Mouse (Mus musculus): ENCODE measurements at regions not wholly inside any gene's neighbourhood (a gene's known extent, or its start where the extent isn't known, plus 50 kb on each side); places are given as distances from the start of the nearest gene placed in this dataset.
"Not testable (repeated sequence)": the region's sequence is repeated elsewhere in the genome, so short reads cannot be mapped to it uniquely, and the experiment has no call there.

DNA sequence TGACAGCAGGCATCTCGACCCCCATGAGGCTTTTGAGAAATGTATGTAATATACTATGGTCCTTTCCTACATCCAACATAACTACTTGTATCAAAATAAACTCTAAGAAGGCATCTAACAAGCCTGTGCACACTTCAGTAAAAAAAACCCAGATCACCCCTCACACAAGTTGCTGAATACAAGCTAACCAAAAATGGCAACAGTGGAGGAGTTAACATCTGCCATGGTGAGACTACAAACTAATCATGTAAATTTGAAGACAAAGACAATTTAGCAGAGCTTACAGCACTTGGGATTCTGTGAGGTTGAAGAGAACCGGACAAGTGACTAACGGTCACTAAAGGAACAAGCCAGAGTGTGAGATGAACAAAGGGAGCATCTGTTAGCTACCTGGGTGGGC lies 380.6 kb upstream of the Ngly1 start:
- no peak for DNase-seq (ENCODE audit: low spot score)

- DNase-seq (ENCODE audit: low spot score) = no peak
These were observed 377.1 kb upstream of the Ngly1 start for GRCm38 (mm10) chr14:15872013-15872412.

- no peak for DNase-seq (ENCODE audit: low spot score)
These were observed 368.9 kb upstream of the Ngly1 start for GRCm38 (mm10) chr14:15880146-15880545.

- DNase-seq (ENCODE audit: low spot score) = peak; percentile 6
These were observed 367.8 kb upstream of the Ngly1 start for GRCm38 (mm10) chr14:15881284-15881683.

- DNase-seq (ENCODE audit: low spot score) = no peak
These were observed 364.3 kb upstream of the Ngly1 start for GRCm38 (mm10) chr14:15884641-15885340.

DNA sequence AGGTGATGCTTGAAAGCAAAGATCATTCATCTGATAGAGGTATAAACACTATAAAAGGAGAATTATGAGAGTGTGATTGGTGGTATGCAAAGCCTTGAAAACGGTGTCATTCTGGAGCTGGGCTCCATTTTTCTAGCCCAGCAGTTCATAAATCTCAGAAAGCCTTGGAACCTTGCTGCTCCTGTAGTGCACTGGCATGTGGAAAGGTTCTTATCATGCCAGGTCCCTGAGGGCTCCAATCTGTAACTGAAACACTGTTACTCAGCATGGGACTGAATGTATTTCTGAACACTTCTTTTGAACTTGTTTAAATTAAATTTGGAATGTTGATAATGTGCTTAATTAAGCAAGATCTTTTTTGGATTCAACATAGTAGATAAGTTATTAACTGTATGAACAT lies 352.0 kb upstream of the Ngly1 start:
- DNase-seq (ENCODE audit: low spot score) = no peak

- DNase-seq (ENCODE audit: low spot score) = not testable (repeated sequence)
These were observed 342.7 kb upstream of the Ngly1 start for GRCm38 (mm10) chr14:15906429-15906828.

DNA sequence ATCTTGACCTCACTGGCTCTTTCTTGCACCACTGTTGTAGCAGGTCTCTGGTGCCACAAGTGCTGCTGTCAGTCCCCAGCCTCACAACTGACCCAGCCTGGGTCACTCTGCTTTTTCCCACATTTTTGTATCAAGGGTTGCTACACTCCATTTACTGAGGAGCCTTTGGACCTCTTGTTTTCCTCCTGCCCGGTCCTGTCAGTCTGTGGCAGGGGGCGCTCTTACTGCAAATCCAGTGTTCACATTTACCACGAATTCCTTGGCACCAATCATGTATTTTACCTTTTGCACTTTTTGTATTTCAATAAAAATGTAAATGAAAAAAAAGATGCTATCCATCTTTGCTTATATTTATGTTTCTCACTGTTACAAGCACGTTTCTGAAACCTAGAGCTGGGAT lies 335.9 kb upstream of the Ngly1 start:
- not testable (repeated sequence) for DNase-seq (ENCODE audit: low spot score)

GRCm38 (mm10) chr14:15914176-15914575 lies 334.9 kb upstream of the Ngly1 start:
- DNase-seq (ENCODE audit: low spot score) = no peak

DNA sequence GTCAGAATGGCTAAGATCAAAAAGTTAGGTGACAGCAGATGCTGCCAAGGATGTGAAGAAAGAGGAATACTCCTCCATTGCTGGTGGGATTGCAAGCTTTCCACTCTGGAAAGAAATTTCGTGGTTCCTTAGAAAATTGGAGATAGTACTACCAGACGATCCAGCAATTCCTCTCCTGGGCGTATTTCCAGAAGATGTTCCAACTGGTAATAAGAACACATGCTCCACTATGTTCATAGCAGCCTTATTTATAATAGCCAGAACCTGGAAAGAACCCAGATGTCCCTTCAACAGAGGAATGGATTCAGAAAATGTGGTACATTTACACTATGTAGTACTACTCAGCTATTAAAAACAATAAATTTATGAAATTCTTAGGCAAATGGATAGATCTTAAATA lies 324.4 kb upstream of the Ngly1 start:
- not testable (repeated sequence) for DNase-seq (ENCODE audit: low spot score)

DNA sequence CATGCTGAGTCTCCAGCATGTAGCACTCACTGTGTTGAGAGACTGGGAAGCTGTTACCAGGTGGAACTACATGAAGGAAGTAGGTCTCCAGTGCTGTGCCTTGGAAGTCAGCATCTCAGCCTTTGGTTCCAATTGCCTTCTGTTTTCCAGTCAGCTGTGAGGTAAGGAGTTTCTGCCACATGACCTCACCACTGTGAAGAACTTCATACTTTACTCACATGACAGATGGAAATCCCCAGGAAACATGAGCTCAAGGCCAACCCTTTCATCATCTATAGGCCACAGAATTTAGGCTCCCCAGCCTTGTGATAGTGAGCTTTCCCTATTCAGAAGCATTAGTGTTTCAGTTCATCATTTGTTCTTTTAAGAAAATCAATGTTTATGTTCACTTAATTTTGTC lies 314.4 kb upstream of the Ngly1 start:
- no peak for DNase-seq (ENCODE audit: low spot score)

DNA sequence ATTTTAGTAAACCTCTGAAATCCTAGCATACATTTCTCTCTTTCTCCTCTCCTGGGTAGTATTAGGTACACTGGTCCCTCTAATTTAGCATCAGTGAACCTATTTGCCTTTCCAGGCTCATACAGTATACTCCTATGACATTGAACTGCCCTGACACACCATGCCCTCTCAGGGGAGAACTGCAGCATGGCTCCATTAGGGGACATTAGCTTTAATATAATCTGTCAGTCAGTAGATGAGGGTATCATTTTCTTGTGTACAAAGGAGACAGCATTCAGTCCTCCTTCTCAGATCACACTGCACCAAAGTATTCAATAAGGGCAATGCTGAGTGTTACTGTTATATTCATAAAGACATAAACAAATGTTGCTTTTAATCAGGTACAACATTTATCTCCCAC lies 278.8 kb upstream of the Ngly1 start:
- no peak for DNase-seq (ENCODE audit: low spot score)

DNA sequence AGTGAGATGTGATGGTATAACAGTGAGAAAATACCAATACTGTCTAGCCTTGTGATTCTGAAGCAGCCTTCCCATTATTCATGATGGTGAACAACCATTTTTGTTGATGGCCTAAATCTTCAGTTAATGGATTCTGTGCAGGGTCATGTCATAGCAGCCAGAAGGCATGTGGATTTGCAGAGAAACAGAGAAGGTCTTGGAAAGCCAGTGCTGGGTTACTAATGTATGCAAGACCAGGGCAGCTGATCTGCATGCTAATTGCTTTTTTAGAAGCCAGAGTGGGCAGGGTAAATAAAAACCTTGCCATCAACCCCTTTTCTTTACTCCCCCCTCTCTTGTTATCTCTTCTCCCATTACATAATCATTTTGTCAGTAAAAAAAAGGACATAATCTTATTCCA lies 278.3 kb upstream of the Ngly1 start:
- no peak for DNase-seq (ENCODE audit: low spot score)

DNA sequence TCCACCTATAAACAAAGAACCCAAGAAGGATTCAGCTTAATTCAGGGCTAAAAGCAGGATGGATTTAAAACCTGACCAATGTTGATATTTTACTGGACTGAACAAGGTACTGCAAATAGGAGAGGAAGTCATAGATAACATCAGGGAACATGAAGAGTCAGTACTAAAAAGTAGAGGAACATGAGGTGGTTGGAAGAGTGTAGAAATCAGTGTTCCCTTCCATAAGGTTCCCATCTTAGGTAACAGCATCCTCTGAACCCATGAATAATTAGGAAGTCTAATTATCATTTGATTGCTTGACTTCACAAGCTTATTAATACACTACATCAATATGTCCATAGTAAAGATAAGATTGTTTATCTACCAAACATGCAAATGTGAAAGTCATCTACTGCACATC lies 277.8 kb upstream of the Ngly1 start:
- DNase-seq (ENCODE audit: low spot score) = no peak

GRCm38 (mm10) chr14:15977366-15977765 lies 271.7 kb upstream of the Ngly1 start:
- DNase-seq (ENCODE audit: low spot score) = no peak

- DNase-seq (ENCODE audit: low spot score) = no peak
These were observed 270.8 kb upstream of the Ngly1 start for GRCm38 (mm10) chr14:15978329-15978728.

DNA sequence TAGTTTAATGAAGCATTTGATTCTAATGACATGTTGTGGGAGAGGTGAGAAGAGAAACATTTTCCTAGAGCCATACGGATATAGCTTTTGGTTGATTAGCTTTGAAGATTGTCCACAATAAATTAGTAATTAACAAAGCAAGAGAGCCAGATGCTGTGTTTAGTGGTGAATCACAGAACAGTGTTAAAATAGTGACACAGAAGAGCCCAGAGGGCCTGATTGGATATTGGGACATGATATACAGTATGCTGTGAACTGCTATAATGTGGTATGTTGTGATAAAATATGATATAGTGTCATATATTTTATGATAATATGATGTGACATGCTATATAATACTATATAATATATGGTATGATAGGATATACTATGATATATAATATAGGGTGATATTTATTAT lies 243.7 kb upstream of the Ngly1 start:
- DNase-seq (ENCODE audit: low spot score) = no peak

DNA sequence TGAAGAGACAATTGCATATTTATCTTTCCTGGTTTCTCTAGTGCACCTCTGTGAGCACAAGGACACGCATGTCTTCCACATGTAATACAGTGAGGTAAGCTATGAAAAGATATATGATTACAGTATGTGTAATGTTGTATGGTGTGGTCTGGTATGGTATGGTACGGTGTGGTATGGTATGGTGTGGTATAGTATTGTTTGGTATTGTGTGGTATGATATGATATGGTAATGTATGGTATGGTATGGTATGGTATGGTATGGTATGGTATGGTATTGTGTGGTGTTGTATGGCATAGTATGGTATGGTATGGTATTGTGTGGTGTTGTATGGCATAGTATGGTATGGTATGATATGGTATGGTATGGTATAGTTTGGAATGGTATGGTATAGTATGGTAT lies 242.1 kb upstream of the Ngly1 start:
- no peak for DNase-seq (ENCODE audit: low spot score)

- DNase-seq (ENCODE audit: low spot score) = no peak
These were observed 239.3 kb upstream of the Ngly1 start for GRCm38 (mm10) chr14:16009778-16010177.

GRCm38 (mm10) chr14:16023853-16024252 lies 225.2 kb upstream of the Ngly1 start:
- no peak for DNase-seq (ENCODE audit: low spot score)

DNA sequence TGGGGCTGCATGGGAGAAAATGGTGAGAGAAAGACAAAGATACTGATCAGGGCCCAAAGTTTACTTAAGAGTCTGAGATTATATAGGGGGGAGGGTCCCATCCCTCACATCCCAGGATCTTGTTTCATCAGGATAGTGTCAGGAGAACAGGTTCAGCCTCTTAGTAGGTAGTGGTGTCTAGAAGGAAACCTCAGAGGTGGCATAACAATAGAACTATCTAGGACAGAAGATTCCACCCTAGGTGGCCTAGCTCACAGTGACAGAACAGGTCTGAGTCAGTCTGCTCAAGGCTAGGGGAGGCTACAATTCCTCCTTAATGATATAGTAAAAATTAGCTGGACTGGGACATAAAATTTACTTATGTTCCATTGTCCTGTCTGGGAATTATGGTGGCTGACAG lies 211.3 kb upstream of the Ngly1 start:
- DNase-seq (ENCODE audit: low spot score) = no peak

DNA sequence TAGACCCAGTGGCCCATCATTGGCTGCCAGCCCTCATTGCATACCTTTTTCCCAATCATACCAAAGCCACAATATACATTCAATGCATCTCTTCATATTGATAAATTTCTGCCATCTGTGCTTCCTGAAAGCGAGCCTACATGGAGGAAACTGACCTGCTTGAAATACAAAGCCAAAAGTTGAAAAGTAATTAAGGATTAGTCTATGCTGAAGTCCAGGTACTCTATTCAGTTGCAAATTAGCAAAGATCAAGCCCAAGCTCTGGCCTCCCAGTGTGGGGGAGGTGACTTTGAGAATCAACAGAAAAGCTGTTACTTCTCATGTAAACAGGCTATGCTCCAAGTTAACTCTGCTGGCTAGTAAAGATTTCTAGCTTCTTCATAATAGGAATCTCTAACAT lies 210.7 kb upstream of the Ngly1 start:
- DNase-seq (ENCODE audit: low spot score) = no peak

DNA sequence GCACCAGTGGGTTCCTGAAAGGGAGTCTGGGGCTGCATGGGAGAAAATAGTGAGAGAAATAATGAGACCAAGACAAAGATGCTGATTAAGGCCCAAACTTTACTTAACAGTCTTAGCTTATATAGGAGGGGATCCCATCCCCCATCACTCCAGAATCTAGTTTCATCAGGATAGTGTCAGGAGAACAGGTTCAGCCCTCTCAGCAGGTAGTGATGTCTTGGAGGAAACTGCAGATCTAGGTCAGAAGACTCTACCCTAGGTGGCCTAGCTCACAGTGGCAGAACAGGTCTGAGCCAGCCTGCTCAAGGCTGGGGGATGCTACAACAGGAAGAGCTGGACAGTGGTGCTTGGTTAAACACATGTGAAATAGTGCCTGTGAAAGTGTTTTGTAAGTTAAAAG lies 204.6 kb upstream of the Ngly1 start:
- DNase-seq (ENCODE audit: low spot score) = no peak

DNA sequence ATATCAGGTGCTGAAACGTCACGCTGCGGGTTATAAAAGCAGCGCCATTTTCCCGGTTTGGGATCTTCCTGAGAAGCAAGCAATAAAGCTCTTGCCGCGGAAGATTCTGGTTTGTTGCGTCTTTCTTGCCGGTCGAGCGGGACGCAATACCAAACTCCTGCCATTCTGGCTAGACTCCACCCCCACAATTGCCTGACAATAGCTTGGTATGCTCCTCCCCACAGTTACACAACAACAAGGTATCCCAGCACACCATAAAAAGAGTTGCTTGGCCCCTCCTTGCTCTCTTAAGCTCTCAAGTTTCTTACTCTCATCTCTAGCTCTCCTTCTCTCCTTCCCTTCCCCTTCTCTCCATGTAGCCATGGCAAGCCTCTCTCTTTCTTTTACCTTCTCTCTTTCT lies 176.5 kb upstream of the Ngly1 start:
- DNase-seq (ENCODE audit: low spot score) = not testable (repeated sequence)

Data from gastrocnemius, adult 18-20 months (tissue).